Mouse (Mus musculus): ENCODE data around the gene Osbpl6. TPM values are rescaled to one million over a fixed set of nuclear protein-coding genes. Genes with fewer than 3 reads are reported as not detected.

The Osbpl6 gene
- polyA plus RNA-seq, 1 experiment = 7.1 TPM

DNA sequence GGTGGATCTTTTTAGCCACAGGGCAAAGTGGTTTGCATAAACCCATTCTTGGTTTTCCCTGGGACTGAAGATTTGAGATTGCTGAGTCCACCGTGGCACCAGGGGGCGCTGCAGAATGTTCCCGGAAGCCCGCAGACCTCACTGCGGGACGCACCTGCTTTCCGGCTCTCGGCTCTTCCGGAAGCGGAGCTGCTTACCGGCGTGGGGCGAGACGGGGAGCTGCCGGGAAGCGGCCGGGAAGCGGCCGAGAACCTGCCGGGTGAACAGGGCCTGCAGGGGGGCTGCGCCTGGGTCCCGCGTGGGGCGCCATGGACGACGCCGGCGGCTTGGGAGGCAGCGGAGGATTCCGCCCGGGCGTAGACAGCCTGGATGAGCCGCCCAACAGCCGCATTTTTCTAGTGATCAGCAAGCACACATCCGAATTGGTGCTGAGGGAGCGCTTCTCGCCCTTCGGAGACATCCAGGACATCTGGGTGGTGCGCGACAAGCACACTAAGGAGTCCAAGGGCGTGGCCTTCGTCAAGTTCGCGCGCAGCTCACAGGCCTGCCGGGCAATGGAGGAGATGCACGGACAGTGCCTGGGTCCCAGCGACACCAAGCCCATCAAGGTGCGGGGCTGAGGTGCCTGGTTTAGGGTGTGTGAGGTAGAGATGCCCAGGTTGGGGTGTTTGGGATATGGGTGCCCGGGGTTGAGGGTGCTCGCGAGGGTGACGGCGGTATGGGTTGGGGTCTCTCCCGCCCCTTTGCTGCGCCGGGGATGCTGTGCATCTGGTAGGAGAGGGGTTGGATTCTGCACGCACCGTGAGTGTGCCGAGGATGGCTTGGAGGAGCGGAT lies 36.3 kb upstream of the Osbpl6 start, which contains the start of gene Rbm45:
Gene Rbm45 (plus strand): TSS at position 164 of the 835 bp plus-strand sequence.
- peak; percentile 90 for DNase-seq
- Histone ChIP-seq H3K27ac (ENCODE audit: control insufficient read depth, insufficient read depth, low read length) (0 out of 2 replicates have a peak within 1 kb of the TSS, but pooled peaks have one; percentile 14), H3K27me3 (ENCODE audit: control insufficient read depth, insufficient read depth, low read length) (no peaks in the 10 kb centered on the region), H3K4me3 (ENCODE audit: control insufficient read depth, insufficient read depth, low read length) (peak within 1 kb of the TSS; percentile 95), H3K4me1 (replicated peaks; ENCODE audit: control insufficient read depth, insufficient read depth, low read length) (peaks cover 6% of the 10 kb centered on the region), H3K36me3 (ENCODE audit: control insufficient read depth, insufficient read depth, low read length) (peaks cover 23% of the 10 kb centered on the region)
- WGBS = under 1% methylated on average over 61 of the region's 61 CpGs
- TF ChIP-seq POLR2A (IDR thresholded peaks at IDR 0.05; ENCODE audit: control insufficient read depth, extremely low read depth, insufficient read depth, low read length, poor library complexity) (peak; percentile 65; the same call in 1 of the 2 replicates), CTCF (IDR thresholded peaks at IDR 0.05; ENCODE audit: borderline replicate concordance, control insufficient read depth, extremely low read depth, insufficient read depth, low read length, poor library complexity) (peak; percentile 87; the same call in 1 of the 2 replicates)

- H3K27ac ChIP-seq (ENCODE audit: control insufficient read depth, insufficient read depth, low read length) = no peak overlapping the region
- H3K4me3 ChIP-seq (ENCODE audit: control insufficient read depth, insufficient read depth, low read length) = peak overlapping the region; percentile 95
- H3K27me3 ChIP-seq (ENCODE audit: control insufficient read depth, insufficient read depth, low read length) = no peaks in the 10 kb centered on the region
- H3K4me1 ChIP-seq (replicated peaks; ENCODE audit: control insufficient read depth, insufficient read depth, low read length) = peaks cover 6% of the 10 kb centered on the region
- WGBS = 2% methylated on average over 7 of the region's 7 CpGs
- peaks cover 27% of the 10 kb centered on the region for H3K36me3 ChIP-seq (ENCODE audit: control insufficient read depth, insufficient read depth, low read length)
- TF ChIP-seq CTCF (IDR thresholded peaks at IDR 0.05; ENCODE audit: borderline replicate concordance, control insufficient read depth, extremely low read depth, insufficient read depth, low read length, poor library complexity) = no peak
- no peak for DNase-seq
Measured at GRCm38 (mm10) chr2:76370656-76370922, 35.7 kb upstream of the Osbpl6 start.

- WGBS = over 99% methylated on average over 4 of the region's 4 CpGs
- peaks cover 6% of the 10 kb centered on the region for H3K4me1 ChIP-seq (replicated peaks; ENCODE audit: control insufficient read depth, insufficient read depth, low read length)
- peaks cover 39% of the 10 kb centered on the region for H3K36me3 ChIP-seq (ENCODE audit: control insufficient read depth, insufficient read depth, low read length)
- no peak overlapping the region for H3K4me3 ChIP-seq (ENCODE audit: control insufficient read depth, insufficient read depth, low read length)
- DNase-seq = no peak
- H3K27me3 ChIP-seq (ENCODE audit: control insufficient read depth, insufficient read depth, low read length) = no peaks in the 10 kb centered on the region
- TF ChIP-seq POLR2A (IDR thresholded peaks at IDR 0.05; ENCODE audit: control insufficient read depth, extremely low read depth, insufficient read depth, low read length, poor library complexity) = no peak
- TF ChIP-seq CTCF (IDR thresholded peaks at IDR 0.05; ENCODE audit: borderline replicate concordance, control insufficient read depth, extremely low read depth, insufficient read depth, low read length, poor library complexity) = no peak
- H3K27ac ChIP-seq (ENCODE audit: control insufficient read depth, insufficient read depth, low read length) = no peak overlapping the region
Measured at GRCm38 (mm10) chr2:76372244-76372643, 34.1 kb upstream of the Osbpl6 start.

GRCm38 (mm10) chr2:76374544-76375206 lies 31.6 kb upstream of the Osbpl6 start:
- no peak for TF ChIP-seq POLR2A (IDR thresholded peaks at IDR 0.05; ENCODE audit: control insufficient read depth, extremely low read depth, insufficient read depth, low read length, poor library complexity)
- no peak for TF ChIP-seq CTCF (IDR thresholded peaks at IDR 0.05; ENCODE audit: borderline replicate concordance, control insufficient read depth, extremely low read depth, insufficient read depth, low read length, poor library complexity)
- no peak overlapping the region for H3K4me3 ChIP-seq (ENCODE audit: control insufficient read depth, insufficient read depth, low read length)
- H3K27ac ChIP-seq (ENCODE audit: control insufficient read depth, insufficient read depth, low read length) = no peak overlapping the region
- no peak for DNase-seq
- WGBS = 97% methylated on average over 6 of the region's 6 CpGs
- peaks cover 6% of the 10 kb centered on the region for H3K4me1 ChIP-seq (replicated peaks; ENCODE audit: control insufficient read depth, insufficient read depth, low read length)
- no peaks in the 10 kb centered on the region for H3K27me3 ChIP-seq (ENCODE audit: control insufficient read depth, insufficient read depth, low read length)
- H3K36me3 ChIP-seq (ENCODE audit: control insufficient read depth, insufficient read depth, low read length) = peaks cover 64% of the 10 kb centered on the region

- WGBS = 97% methylated on average over 19 of the region's 19 CpGs
- peaks cover 72% of the 10 kb centered on the region for H3K36me3 ChIP-seq (ENCODE audit: control insufficient read depth, insufficient read depth, low read length)
- no peak for TF ChIP-seq POLR2A (IDR thresholded peaks at IDR 0.05; ENCODE audit: control insufficient read depth, extremely low read depth, insufficient read depth, low read length, poor library complexity)
- no peak for TF ChIP-seq CTCF (IDR thresholded peaks at IDR 0.05; ENCODE audit: borderline replicate concordance, control insufficient read depth, extremely low read depth, insufficient read depth, low read length, poor library complexity)
- no peak overlapping the region for H3K27ac ChIP-seq (ENCODE audit: control insufficient read depth, insufficient read depth, low read length)
- H3K27me3 ChIP-seq (ENCODE audit: control insufficient read depth, insufficient read depth, low read length) = no peaks in the 10 kb centered on the region
- no peak for DNase-seq
- no peak overlapping the region for H3K4me3 ChIP-seq (ENCODE audit: control insufficient read depth, insufficient read depth, low read length)
- H3K4me1 ChIP-seq (replicated peaks; ENCODE audit: control insufficient read depth, insufficient read depth, low read length) = no peaks in the 10 kb centered on the region
Measured at GRCm38 (mm10) chr2:76378646-76379045, 27.7 kb upstream of the Osbpl6 start.

DNA sequence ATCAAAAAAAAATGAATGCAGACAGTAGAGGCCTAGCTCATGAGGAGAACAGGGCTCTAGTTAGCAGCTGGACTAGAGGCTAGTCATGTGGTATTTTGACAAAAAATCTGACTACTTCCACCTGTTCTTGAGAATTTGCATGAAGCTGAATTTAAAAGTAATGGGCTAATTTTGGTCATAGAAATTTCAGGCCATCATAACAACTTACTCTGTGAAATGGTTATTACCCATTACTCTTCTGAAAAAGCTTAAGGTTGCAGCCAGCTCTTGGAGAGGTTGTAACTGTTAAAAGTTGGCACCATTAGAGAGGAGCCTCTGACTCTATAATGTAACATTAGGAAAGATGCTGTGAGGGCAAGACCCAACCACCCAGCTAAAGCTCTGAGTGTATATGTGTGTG lies 19.8 kb upstream of the Osbpl6 start:
- H3K4me1 ChIP-seq (replicated peaks; ENCODE audit: control insufficient read depth, insufficient read depth, low read length) = no peaks in the 10 kb centered on the region
- H3K36me3 ChIP-seq (ENCODE audit: control insufficient read depth, insufficient read depth, low read length) = peaks cover 13% of the 10 kb centered on the region; the same call in 1 of the 2 replicates
- no peak for DNase-seq
- TF ChIP-seq POLR2A (IDR thresholded peaks at IDR 0.05; ENCODE audit: control insufficient read depth, extremely low read depth, insufficient read depth, low read length, poor library complexity) (no peak), CTCF (IDR thresholded peaks at IDR 0.05; ENCODE audit: borderline replicate concordance, control insufficient read depth, extremely low read depth, insufficient read depth, low read length, poor library complexity) (no peak)
- H3K27me3 ChIP-seq (ENCODE audit: control insufficient read depth, insufficient read depth, low read length) = no peaks in the 10 kb centered on the region
- no peak overlapping the region for H3K27ac ChIP-seq (ENCODE audit: control insufficient read depth, insufficient read depth, low read length)
- H3K4me3 ChIP-seq (ENCODE audit: control insufficient read depth, insufficient read depth, low read length) = no peak overlapping the region

All from thymus, adult 2 months (tissue).